Mouse (Mus musculus): Measurements from ENCODE around the gene Adcy7. TPM values are rescaled to one million over a fixed set of nuclear protein-coding genes. Genes with fewer than 3 reads are reported as not detected.
A peak's percentile ranks its signal among the peaks of the same experiment; 100 is the strongest.

Gene Adcy7
- polyA plus RNA-seq, 1 experiment from 2014 or later = 8.9 TPM

GRCm38 (mm10) chr8:88289901-88290300 lies 17.7 kb downstream of the Adcy7 start:
- Histone ChIP-seq H3K9me3 (replicated peaks) (no peaks in the 10 kb centered on the region), H3K9ac (no peak overlapping the region), H3K4me2 (replicated peaks) (no peak overlapping the region), H3K27ac (replicated peaks) (no peak overlapping the region), H3K4me3 (replicated peaks) (no peak overlapping the region), H3K4me1 (peaks cover 41% of the 10 kb centered on the region), H3K36me3 (no peaks in the 10 kb centered on the region), H3K27me3 (no peaks in the 10 kb centered on the region)
- 72% methylated on average over 1 of the region's 1 CpGs for WGBS
- ATAC-seq (ENCODE audit: insufficient number of reproducible peaks, low FRiP score, low TSS enrichment, low read depth) = no peak

- Histone ChIP-seq H3K27ac (replicated peaks) (no peak overlapping the region), H3K4me1 (peaks cover 33% of the 10 kb centered on the region), H3K9me3 (replicated peaks) (no peaks in the 10 kb centered on the region), H3K9ac (no peak overlapping the region), H3K4me3 (replicated peaks) (no peak overlapping the region), H3K4me2 (replicated peaks) (no peak overlapping the region), H3K27me3 (no peaks in the 10 kb centered on the region), H3K36me3 (no peaks in the 10 kb centered on the region)
- no peak for ATAC-seq (ENCODE audit: insufficient number of reproducible peaks, low FRiP score, low TSS enrichment, low read depth)
- WGBS = 74% methylated on average over 13 of the region's 13 CpGs
Measured at GRCm38 (mm10) chr8:88290326-88291304, 18.4 kb downstream of the Adcy7 start.

- Histone ChIP-seq H3K27me3 (no peaks in the 10 kb centered on the region), H3K4me1 (peaks cover 27% of the 10 kb centered on the region), H3K4me2 (replicated peaks) (no peak overlapping the region), H3K9ac (no peak overlapping the region), H3K36me3 (0 out of 2 replicates have a peak, but pooled peaks cover 2% of the 10 kb centered on the region), H3K4me3 (replicated peaks) (no peak overlapping the region), H3K9me3 (replicated peaks) (no peaks in the 10 kb centered on the region), H3K27ac (replicated peaks) (no peak overlapping the region)
- no peak for ATAC-seq (ENCODE audit: insufficient number of reproducible peaks, low FRiP score, low TSS enrichment, low read depth)
- WGBS = 83% methylated on average over 11 of the region's 11 CpGs
Measured at GRCm38 (mm10) chr8:88291305-88291690, 19.1 kb downstream of the Adcy7 start.

GRCm38 (mm10) chr8:88292926-88293325 lies 20.7 kb downstream of the Adcy7 start:
- Histone ChIP-seq H3K4me3 (replicated peaks) (no peak overlapping the region), H3K9me3 (replicated peaks) (no peaks in the 10 kb centered on the region), H3K9ac (no peak overlapping the region), H3K36me3 (0 out of 2 replicates have a peak, but pooled peaks cover 2% of the 10 kb centered on the region), H3K27me3 (no peaks in the 10 kb centered on the region), H3K4me1 (peaks cover 22% of the 10 kb centered on the region), H3K4me2 (replicated peaks) (no peak overlapping the region), H3K27ac (replicated peaks) (no peak overlapping the region)
- ATAC-seq (ENCODE audit: insufficient number of reproducible peaks, low FRiP score, low TSS enrichment, low read depth) = no peak
- WGBS = 74% methylated on average over 3 of the region's 3 CpGs

DNA sequence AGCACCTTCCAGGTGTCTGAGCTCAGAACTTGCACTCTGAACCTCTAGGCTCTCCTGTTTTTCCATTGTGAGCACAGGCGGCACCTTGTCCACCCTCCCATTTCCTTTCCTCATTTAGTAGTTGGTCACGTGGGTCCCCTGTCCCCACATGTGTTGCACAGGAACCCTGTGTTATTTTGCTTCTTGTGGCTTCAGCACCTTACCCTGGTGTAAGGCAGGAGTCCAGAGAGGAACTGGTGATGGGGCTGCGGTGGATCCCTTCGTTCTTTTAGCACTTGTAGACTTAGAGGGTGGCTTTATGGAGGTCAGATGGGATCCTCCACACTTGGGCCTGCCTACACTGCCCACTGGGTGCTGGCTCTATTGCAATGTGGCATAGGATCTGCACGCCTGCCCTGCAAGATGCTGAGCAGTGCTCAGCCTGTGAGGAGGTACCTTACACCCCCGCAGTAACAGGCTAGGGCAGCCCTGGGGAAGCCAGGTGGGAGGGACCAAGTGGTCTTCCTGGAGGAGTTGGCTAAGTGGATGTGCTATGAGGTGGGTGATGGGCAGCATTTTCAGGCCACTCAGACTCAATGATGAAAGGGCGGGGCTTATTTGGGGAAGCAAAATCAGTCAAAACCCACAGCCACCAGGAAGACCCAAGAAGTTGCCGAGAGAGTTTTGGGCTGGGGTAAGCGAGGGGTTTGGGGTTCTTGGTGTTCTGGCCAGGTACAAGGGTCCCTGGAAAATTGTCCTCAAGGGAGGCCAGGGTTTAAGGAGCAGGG lies 21.6 kb downstream of the Adcy7 start:
- 0 out of 2 replicates have a peak, but pooled peaks cover 2% of the 10 kb centered on the region for H3K36me3 ChIP-seq
- 87% methylated on average over 9 of the region's 9 CpGs for WGBS
- H3K9me3 ChIP-seq (replicated peaks) = no peaks in the 10 kb centered on the region
- H3K4me3 ChIP-seq (replicated peaks) = no peak overlapping the region
- no peaks in the 10 kb centered on the region for H3K27me3 ChIP-seq
- no peak overlapping the region for H3K4me2 ChIP-seq (replicated peaks)
- H3K27ac ChIP-seq (replicated peaks) = no peak overlapping the region
- ATAC-seq (ENCODE audit: insufficient number of reproducible peaks, low FRiP score, low TSS enrichment, low read depth) = no peak
- H3K4me1 ChIP-seq = peaks cover 13% of the 10 kb centered on the region
- no peak overlapping the region for H3K9ac ChIP-seq

DNA sequence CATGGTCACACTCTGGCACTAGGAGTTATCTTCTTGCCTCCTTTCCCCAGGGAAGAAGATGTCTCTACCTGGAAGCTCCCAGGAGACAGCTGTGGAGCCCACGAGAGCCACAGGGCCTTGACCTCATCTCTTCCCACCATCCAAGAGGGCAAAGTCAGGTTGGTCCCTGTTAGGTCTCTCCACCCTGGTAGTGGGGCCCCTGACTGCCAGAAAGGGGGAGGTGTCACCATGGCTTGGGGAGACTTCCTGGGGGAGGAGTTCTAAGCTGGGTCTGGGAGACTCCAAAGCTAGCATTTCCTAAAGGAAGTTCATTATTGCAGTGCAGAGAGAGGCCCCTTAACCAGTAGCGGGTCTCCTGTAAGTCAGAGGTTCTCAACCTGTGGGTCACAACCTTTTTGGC lies 22.8 kb downstream of the Adcy7 start:
- no peak overlapping the region for H3K27ac ChIP-seq (replicated peaks)
- no peak overlapping the region for H3K9ac ChIP-seq
- H3K4me3 ChIP-seq (replicated peaks) = no peak overlapping the region
- H3K4me2 ChIP-seq (replicated peaks) = no peak overlapping the region
- no peaks in the 10 kb centered on the region for H3K27me3 ChIP-seq
- H3K36me3 ChIP-seq = 0 out of 2 replicates have a peak, but pooled peaks cover 2% of the 10 kb centered on the region
- no peak for ATAC-seq (ENCODE audit: insufficient number of reproducible peaks, low FRiP score, low TSS enrichment, low read depth)
- WGBS = 77% methylated on average over 2 of the region's 2 CpGs
- no peaks in the 10 kb centered on the region for H3K9me3 ChIP-seq (replicated peaks)
- H3K4me1 ChIP-seq = peaks cover 8% of the 10 kb centered on the region; the same call in 1 of the 2 replicates

DNA sequence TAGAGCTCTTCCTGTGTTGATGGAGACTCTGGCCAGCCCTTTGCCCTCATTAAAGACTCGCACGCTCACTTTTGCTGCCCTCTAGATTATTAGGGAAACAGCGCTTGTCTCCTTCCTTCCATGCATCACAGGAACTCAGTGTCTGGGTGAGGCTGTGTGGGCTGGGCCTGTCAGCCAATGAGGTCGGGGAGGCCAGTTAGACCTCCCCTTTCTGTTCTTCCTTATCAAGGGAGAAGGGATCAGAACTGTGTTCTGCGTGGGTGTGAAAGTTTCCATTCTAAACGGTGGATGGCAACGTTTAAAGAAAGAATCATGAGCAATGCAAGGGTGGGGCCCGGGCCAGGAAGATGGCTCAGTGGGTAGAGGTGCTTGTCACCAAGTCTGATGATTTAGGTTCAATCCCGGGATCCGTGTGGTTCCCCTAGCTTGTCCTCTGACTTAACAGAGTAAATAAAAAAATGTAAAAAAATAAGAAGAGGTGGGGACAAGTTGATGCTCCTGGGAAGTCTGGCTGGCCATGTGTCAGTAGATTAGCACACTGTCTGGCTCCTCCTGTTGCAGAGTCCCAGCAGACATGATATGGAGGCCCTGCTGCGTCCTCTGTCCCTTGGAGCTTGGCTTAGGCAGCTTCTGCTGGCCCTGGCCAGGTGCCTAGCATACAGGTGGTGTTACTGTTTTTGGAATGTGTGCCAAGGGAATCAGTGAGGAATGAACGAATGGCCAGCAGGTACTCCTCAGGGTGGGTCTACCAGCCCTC lies 26.0 kb downstream of the Adcy7 start:
- Histone ChIP-seq H3K4me3 (replicated peaks) (no peak overlapping the region), H3K4me2 (replicated peaks) (no peak overlapping the region), H3K4me1 (peaks cover 18% of the 10 kb centered on the region), H3K9ac (no peak overlapping the region), H3K27ac (replicated peaks) (no peak overlapping the region), H3K27me3 (no peaks in the 10 kb centered on the region), H3K36me3 (0 out of 2 replicates have a peak, but pooled peaks cover 2% of the 10 kb centered on the region), H3K9me3 (replicated peaks) (no peaks in the 10 kb centered on the region)
- 60% methylated on average over 12 of the region's 12 CpGs for WGBS
- ATAC-seq (ENCODE audit: insufficient number of reproducible peaks, low FRiP score, low TSS enrichment, low read depth) = no peak

DNA sequence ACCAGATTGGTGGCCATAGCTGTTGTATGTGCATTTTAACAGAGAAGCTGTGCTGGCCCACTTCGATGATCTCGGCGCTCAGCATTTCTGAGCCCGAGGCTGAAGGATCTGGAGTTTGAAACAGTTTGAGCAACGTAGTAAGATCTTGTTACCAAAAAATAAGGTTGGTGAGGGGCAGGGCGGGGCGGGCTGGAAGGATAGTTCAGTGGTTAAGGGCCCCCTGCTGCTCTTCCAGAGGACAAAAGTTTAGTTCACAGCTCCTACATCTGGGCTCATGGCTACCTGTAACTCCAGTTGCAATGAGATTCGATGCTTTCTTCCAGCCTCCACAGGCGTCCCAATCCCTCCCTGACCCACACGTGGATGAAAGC lies 26.5 kb downstream of the Adcy7 start:
- WGBS = 79% methylated on average over 10 of the region's 10 CpGs
- ATAC-seq (ENCODE audit: insufficient number of reproducible peaks, low FRiP score, low TSS enrichment, low read depth) = no peak
- no peaks in the 10 kb centered on the region for H3K9me3 ChIP-seq (replicated peaks)
- H3K4me2 ChIP-seq (replicated peaks) = no peak overlapping the region
- H3K27me3 ChIP-seq = no peaks in the 10 kb centered on the region
- no peak overlapping the region for H3K9ac ChIP-seq
- peaks cover 18% of the 10 kb centered on the region for H3K4me1 ChIP-seq
- no peak overlapping the region for H3K4me3 ChIP-seq (replicated peaks)
- H3K36me3 ChIP-seq = 0 out of 2 replicates have a peak, but pooled peaks cover 2% of the 10 kb centered on the region
- H3K27ac ChIP-seq (replicated peaks) = no peak overlapping the region

- Histone ChIP-seq H3K27me3 (no peaks in the 10 kb centered on the region), H3K27ac (replicated peaks) (no peak overlapping the region; the same call in 1 of the 2 replicates), H3K4me3 (replicated peaks) (no peak overlapping the region), H3K36me3 (0 out of 2 replicates have a peak, but pooled peaks cover 2% of the 10 kb centered on the region), H3K9me3 (replicated peaks) (no peaks in the 10 kb centered on the region), H3K4me2 (replicated peaks) (no peak overlapping the region), H3K4me1 (peaks cover 18% of the 10 kb centered on the region), H3K9ac (no peak overlapping the region)
- WGBS = 54% methylated on average over 10 of the region's 10 CpGs
- no peak for ATAC-seq (ENCODE audit: insufficient number of reproducible peaks, low FRiP score, low TSS enrichment, low read depth)
Measured at GRCm38 (mm10) chr8:88299907-88300603, 27.9 kb downstream of the Adcy7 start.

DNA sequence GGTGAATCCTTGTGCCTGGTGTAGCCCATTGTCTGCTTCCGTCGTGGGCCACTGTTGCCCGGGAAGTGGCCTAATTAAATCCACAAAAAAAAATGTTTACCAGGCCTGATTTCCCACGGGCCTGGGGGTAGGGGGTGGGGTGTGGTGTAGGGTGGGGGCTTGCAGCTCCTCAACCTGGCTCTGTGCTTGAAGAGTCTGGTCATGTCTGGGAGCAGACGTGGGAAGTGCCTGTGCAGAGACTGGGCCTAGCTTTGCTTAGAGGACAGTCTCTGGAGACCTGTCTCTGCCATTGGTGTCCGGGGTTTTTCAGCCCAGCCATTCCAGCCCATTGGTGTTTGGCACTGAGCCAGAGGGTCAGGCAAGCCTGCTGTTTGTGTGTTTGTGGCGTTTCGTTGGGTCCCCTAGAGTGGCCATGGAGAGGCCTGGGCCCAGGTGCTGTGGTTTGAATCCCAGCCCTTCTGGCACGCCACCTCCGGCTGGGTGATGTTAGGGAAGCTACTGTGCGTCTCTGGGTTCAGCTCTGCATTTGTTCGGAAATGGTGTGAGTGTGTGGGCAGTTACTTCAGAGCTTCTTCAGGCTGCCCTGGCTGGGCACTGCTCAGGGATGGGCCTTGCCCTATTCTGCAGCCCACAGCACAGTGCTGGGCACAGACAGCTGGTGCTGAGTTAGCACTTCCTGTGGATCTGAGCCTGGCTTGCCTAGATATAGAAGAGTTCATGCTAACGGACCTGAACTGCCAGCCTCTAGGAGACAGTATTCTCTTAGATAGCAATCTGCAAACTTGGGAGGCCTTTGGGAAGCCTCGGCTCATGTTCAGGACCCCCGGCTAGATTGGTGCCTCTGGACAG lies 29.6 kb downstream of the Adcy7 start:
- Histone ChIP-seq H3K27ac (replicated peaks) (no peak overlapping the region), H3K9ac (no peak overlapping the region), H3K9me3 (replicated peaks) (no peaks in the 10 kb centered on the region), H3K4me1 (peaks cover 18% of the 10 kb centered on the region), H3K36me3 (no peaks in the 10 kb centered on the region), H3K4me3 (replicated peaks) (no peak overlapping the region), H3K4me2 (replicated peaks) (no peak overlapping the region), H3K27me3 (no peaks in the 10 kb centered on the region)
- 0 out of 2 replicates have a peak, but pooled peaks have one; percentile 20 for ATAC-seq (ENCODE audit: insufficient number of reproducible peaks, low FRiP score, low TSS enrichment, low read depth)
- 58% methylated on average over 15 of the region's 15 CpGs for WGBS

All from embryonic facial prominence, embryonic 15.5 days (tissue).